Mouse (Mus musculus) heart, postnatal 0 days (tissue): ENCODE measurements around the gene Gpr55.

Source experiments
- CTCF ChIP-seq: IDR thresholded peaks from 2 replicates; pipeline ENCODE4 v1.5.1; 2016; ENCODE audit warnings: antibody characterized with exemption, control low read depth, low read depth
- EP300 ChIP-seq: IDR thresholded peaks from 2 replicates; pipeline ENCODE4 v1.6.1; 2016; ENCODE audit warnings: antibody characterized with exemption, low read depth

- TF ChIP-seq CTCF (no peak), EP300 (no peak)
Measured at GRCm38 (mm10) chr1:85896110-85896509, 64.7 kb downstream of the Gpr55 start.
